Mouse (Mus musculus) adrenal gland (tissue): ENCODE data around the gene Vmn1r211.
"Not testable (repeated sequence)": the region's sequence is repeated elsewhere in the genome, so short reads cannot be mapped to it uniquely, and the experiment has no call there.

Source experiments
- intact Hi-C: fragments of 180-260 bp; cut with DNase I; formaldehyde crosslinking; loops from one replicate; pipeline ENCODE4 v1.15.1; 2025
- long read RNA-seq, 2 experiments: library from polyadenylated mRNA; unstranded; transcript quantifications; one replicate each; pipeline ENCODE4 v2.0.0; 2020; ENCODE audit warnings: borderline replicate concordance in 1 of 2; ENCODE audit not compliant: insufficient replicate concordance in 1 of 2

Gene Vmn1r211
- long read RNA-seq, experiment 1 = 0 reads
- long read RNA-seq, experiment 2 = 0 reads

DNA sequence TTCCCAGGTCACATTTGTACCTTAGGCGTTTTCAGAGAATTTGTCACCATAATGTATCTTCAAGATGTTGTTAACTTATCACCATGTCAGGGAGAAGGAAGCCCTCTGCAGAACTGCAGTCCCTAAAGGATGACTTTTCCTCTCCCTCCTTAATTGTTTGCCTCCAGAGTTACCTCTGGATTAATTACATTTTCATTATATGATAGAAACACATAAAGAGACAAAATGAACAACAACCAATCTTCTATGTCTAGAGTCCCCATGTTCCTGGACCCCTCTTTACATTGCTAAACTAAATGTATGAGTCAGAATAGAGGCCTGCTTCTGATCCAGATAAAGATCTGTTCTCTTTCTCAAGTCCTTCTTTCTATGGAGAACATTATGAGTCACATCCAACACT lies at the start of gene Vmn1r211:
Gene Vmn1r211, minus strand, starts transcription at position 101 of the 400 bp plus-strand sequence.
- intact Hi-C loops = no loop called here

- intact Hi-C loops = no loop called here
These were observed 26.7 kb upstream of the Vmn1r211 start, which contains the start of gene Vmn1r212 for GRCm38 (mm10) chr13:22884105-22884504. Vmn1r212 (minus strand) TSS chr13:22884205.

DNA sequence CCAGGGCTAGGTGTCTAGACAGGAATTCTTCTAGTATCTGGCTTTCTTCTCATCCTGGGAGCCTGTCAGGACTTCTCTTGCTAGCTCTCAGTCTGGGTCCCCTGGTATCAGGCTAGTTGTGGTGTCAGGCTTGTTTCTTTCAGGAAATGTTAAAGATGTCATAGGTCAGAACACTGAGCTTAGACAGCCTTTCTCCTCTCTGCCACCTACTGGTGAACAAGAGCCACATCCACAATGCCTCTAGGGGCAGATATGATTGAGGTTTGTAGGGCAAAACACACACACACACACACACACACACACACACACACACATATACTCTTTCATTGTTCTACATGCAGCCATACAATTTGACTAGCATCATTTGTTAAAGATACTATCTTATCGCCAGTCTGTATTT lies 21.9 kb upstream of the Vmn1r211 start:
- intact Hi-C loops = no loop called here

DNA sequence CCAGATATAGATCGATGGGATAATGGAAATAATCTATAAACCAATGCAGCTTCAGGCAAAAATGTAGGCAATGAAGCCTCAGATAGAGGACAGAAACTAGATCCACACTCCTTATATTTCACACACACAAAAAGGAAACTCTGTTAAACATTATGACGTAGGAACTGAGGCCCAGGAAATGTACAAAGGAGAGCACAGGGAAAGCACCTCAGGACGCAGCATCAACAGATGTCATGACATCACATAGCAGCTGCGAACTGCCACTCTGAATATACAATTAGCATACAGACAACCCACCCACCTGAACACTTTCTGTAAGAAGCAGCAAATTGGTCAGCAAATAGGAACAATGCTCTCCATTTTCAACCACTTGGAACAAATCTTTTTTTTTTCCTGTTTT lies 2.6 kb downstream of the Vmn1r211 start:
- intact Hi-C loops = no loop called here

DNA sequence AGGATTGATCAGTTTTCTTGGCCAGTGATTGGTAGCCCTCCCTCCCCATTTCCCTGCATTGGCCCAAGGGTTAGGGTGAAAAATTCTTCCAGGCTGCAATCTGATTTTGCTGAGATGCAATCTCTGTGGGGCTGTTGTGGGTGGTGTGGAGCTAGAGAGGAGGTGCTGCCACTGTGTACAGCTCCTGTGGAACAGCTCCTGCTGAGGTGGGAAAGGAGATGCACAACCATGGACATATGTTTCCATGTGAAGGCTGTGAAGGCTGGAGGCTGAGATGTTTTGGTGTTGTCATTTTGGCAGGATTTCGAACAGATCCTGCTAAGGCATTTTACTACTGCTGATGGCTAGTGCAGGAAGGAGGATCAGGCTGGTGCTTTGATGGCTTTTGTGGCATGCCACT lies 10.6 kb downstream of the Vmn1r211 start:
- intact Hi-C loops = no loop called here

DNA sequence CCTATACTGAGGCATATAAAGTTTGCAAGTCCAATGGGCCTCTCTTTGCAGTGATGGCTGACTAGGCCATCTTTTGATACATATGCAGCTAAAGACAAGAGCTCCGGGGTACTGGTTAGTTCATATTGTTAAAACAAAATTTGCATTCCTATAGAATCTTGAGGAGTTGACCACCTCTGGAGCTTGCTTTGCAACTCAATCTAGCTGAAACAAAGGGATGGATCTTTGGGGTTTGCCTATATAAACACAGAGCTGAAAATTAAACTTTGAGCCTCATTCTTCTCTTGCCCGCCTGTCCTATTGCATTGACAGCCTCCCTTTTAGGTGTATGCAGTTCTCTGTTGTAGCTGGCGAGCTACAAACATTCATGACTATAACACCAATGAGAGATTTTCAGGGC lies 13.1 kb downstream of the Vmn1r211 start:
- intact Hi-C loops = not testable (repeated sequence)

GRCm38 (mm10) chr13:22831248-22831647 lies 26.1 kb downstream of the Vmn1r211 start, which contains the start of gene Vmn1r210:
Vmn1r210 (minus strand) TSS chr13:22831348.
- intact Hi-C loops = no loop called here

DNA sequence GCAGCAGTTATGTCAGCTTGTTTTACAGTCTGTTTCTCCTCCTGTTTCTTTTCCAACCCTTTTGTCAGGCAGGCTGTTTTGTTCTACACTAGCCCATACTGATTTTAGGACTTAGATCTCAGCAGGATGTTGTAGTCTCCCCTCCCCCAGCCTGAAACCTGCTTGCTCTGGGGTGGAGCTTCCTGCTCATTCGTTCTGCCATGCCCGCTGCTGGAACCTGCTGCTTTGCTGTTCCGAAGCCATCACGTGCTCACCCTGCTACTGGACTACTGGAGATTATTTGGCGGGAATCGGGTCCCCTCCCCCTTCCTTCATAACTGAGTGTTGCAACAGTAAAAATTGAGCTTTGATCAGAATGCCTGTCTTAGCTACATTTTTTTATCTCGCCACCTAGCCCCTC lies 28.0 kb downstream of the Vmn1r211 start:
- intact Hi-C loops = not testable (repeated sequence)

- intact Hi-C loops = not testable (repeated sequence)
These were observed 35.8 kb downstream of the Vmn1r211 start for GRCm38 (mm10) chr13:22821601-22822000.

GRCm38 (mm10) chr13:22809582-22809981 lies 47.8 kb downstream of the Vmn1r211 start, which contains the start of gene Vmn1r209:
Vmn1r209 (minus strand) TSS chr13:22809682.
- intact Hi-C loops = not testable (repeated sequence)
